Mouse (Mus musculus) right cerebral cortex, postnatal 10 days (tissue): Measurements from ENCODE around the gene Acan.

Source experiments
- DNase-seq, 2 experiments: peaks; one replicate each; pipeline ENCODE4 v3.0.0; 2021; ENCODE audit warnings: low spot score in 2 of 2

Acan gene

GRCm38 (mm10) chr7:79053383-79053889, at the start of gene Acan:
Gene Acan, plus strand, starts transcription at chr7:79053483.
- DNase-seq: no peak

- peak; percentile 36 to 42 for DNase-seq
Observed at GRCm38 (mm10) chr7:79021293-79021905, 31.9 kb upstream of the Acan start.

- DNase-seq: no peak
Observed at GRCm38 (mm10) chr7:79029138-79029537, 24.1 kb upstream of the Acan start.

- no peak for DNase-seq
Observed at GRCm38 (mm10) chr7:79033745-79034144, 19.5 kb upstream of the Acan start.

GRCm38 (mm10) chr7:79034521-79034920, 18.8 kb upstream of the Acan start:
- no peak for DNase-seq

- DNase-seq: no peak
Observed at GRCm38 (mm10) chr7:79052081-79052480, 1.2 kb upstream of the Acan start.

GRCm38 (mm10) chr7:79052521-79053382, 531 bp upstream of the Acan start:
- peak; percentile 29 to 33 for DNase-seq

GRCm38 (mm10) chr7:79054111-79054510, 828 bp downstream of the Acan start:
- no peak for DNase-seq

- DNase-seq: no peak
Observed at GRCm38 (mm10) chr7:79058546-79058945, 5.3 kb downstream of the Acan start.

GRCm38 (mm10) chr7:79067466-79067865, 14.2 kb downstream of the Acan start:
- DNase-seq: no peak

- no peak for DNase-seq
Observed at GRCm38 (mm10) chr7:79068231-79068630, 14.9 kb downstream of the Acan start.

GRCm38 (mm10) chr7:79079212-79079611, 25.9 kb downstream of the Acan start:
- peak; percentile 33 to 35 for DNase-seq

- DNase-seq: peak; percentile 67 to 84
Observed at GRCm38 (mm10) chr7:79080572-79081399, 27.5 kb downstream of the Acan start.

GRCm38 (mm10) chr7:79089111-79089510, 35.8 kb downstream of the Acan start:
- peak in 1 of 2 experiments; percentile 46 for DNase-seq

GRCm38 (mm10) chr7:79096492-79096891, 43.2 kb downstream of the Acan start:
- no peak for DNase-seq

- DNase-seq: no peak
Observed at GRCm38 (mm10) chr7:79113848-79114247, 60.6 kb downstream of the Acan start.

- DNase-seq: peak; percentile 72 to 80
Observed at GRCm38 (mm10) chr7:79123465-79123864, 70.2 kb downstream of the Acan start.

GRCm38 (mm10) chr7:79129883-79130282, 76.6 kb downstream of the Acan start:
- no peak for DNase-seq

GRCm38 (mm10) chr7:79130385-79130784, 77.1 kb downstream of the Acan start:
- DNase-seq: no peak

GRCm38 (mm10) chr7:79130843-79131444, 77.7 kb downstream of the Acan start, which contains the start of gene Hapln3:
Gene Hapln3, minus strand, starts transcription at chr7:79131018.
- DNase-seq: peak; percentile 46 to 48

- DNase-seq: no peak
Observed at GRCm38 (mm10) chr7:79133391-79133790, 80.1 kb downstream of the Acan start.
